Mouse (Mus musculus) bone marrow, adult 2 months (tissue): ENCODE measurements around the gene Rgl3. TPM values are rescaled to one million over a fixed set of nuclear protein-coding genes. Genes with fewer than 3 reads are reported as not detected.
A peak's percentile ranks its signal among the peaks of the same experiment; 100 is the strongest.

Experiments
- H3K27ac ChIP-seq: fragments of 200-500 bp; 2 replicates; pipeline ENCODE4 v1.5.1; 2012; ENCODE audit warnings: low read depth, mild to moderate bottlenecking, control low read depth, inconsistent platforms, low read length; ENCODE audit not compliant: control insufficient read depth, poor library complexity, insufficient read depth
- H3K4me1 ChIP-seq: fragments of 200-500 bp; 2 replicates; pipeline ENCODE4 v1.6.1; 2011; ENCODE audit warnings: low read length; ENCODE audit not compliant: control insufficient read depth, insufficient read depth
- H3K4me3 ChIP-seq: fragments of 200-500 bp; replicated peaks from 2 replicates; pipeline ENCODE3; 2011; ENCODE audit warnings: mild to moderate bottlenecking, low read depth, low read length, control low read depth; ENCODE audit not compliant: control insufficient read depth
- CTCF ChIP-seq: fragments of 200-500 bp; IDR thresholded peaks from 2 replicates; pipeline ENCODE4 v1.5.1; 2011; ENCODE audit warnings: low read length, control low read depth; ENCODE audit not compliant: control insufficient read depth, insufficient read depth
- POLR2A ChIP-seq: fragments of 200-500 bp; IDR thresholded peaks from 2 replicates; pipeline ENCODE4 v1.6.1; 2011; ENCODE audit warnings: low read depth, mild to moderate bottlenecking, control low read depth, low read length, borderline replicate concordance; ENCODE audit not compliant: control insufficient read depth
- WGBS: fragments of 180-500 bp; shearing (Covaris S2); methylation state at CpG from one replicate; pipeline ENCODE4 v1.1.7; 2018; 5-methylcytosine and 5-hydroxymethylcytosine counted together
- polyA plus RNA-seq: library from polyadenylated mRNA; stranded (reverse); fragments of >200 nt; gene quantifications from 2 replicates; pipeline ENCODE4 v1.2.4, GENCODE M21; 2011; ENCODE audit warnings: low replicate concordance; ENCODE audit not compliant: missing spikeins, insufficient read depth, insufficient read length

The Rgl3 gene
- polyA plus RNA-seq, 1 experiment: 5.0 TPM

GRCm38 (mm10) chr9:21969304-21969703 lies 19.9 kb downstream of the Rgl3 start:
- TF ChIP-seq CTCF: no peak
- 50% methylated on average over 4 of the region's 4 CpGs for WGBS
- no peak overlapping the region for H3K4me3 ChIP-seq

DNA sequence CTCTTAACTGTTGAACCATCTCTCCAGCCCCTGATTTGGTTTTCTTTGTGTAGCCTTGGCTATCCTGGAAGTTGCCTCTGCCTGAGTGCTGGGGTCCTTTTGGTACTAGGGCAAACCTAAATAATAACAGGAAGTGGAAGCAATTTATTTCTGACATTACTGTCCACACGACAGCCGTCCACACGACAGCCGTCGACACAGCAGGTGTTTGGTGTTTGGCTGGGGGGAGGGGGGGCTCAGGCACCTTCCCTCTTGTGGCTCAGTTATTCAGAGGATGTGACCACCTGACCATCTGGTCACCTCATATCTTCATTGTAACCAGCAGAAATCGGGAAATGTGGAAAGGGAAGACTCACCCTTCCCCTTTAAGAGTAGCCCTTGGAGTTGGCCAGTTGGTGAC lies 20.4 kb downstream of the Rgl3 start:
- WGBS: 15% methylated on average over 6 of the region's 6 CpGs
- TF ChIP-seq CTCF (no peak), POLR2A (no peak)
- H3K4me3 ChIP-seq: no peak overlapping the region
- no peaks in the 10 kb centered on the region; the same call in 1 of the 2 replicates for H3K4me1 ChIP-seq
- H3K27ac ChIP-seq: no peak overlapping the region

More at GRCm38 (mm10) chr9:21969304-21969703, 19.9 kb downstream of the Rgl3 start:
- H3K4me1 ChIP-seq: no peaks in the 10 kb centered on the region; the same call in 1 of the 2 replicates
- no peak overlapping the region for H3K27ac ChIP-seq

DNA sequence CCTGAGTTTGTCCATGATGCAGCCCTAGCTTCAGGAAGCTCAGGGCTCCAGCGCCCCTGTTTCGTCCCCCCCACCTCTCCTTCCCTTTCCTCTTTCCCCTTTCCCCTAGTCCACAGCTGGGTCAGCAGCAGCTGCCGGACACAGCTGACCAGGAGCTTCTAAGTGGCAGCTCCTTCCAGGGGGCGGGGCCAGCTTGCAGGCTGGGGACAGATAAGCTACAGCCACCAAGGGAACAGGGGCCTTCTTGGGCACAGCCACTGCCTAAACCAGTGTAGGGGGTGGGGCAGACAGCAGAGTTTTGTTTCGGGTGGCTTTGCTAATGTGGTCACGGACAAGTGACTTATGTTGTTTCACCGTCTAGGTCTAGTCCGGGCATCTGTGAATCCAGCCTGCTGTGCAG lies 25.8 kb downstream of the Rgl3 start, which contains the start of gene Epor:
Epor (minus strand) TSS at position 90 of the 400 bp plus-strand sequence.
- H3K27ac ChIP-seq: peak within 1 kb of the TSS; percentile 55
- no peaks in the 10 kb centered on the region; the same call in 1 of the 2 replicates for H3K4me1 ChIP-seq
- peak within 1 kb of the TSS; percentile 67 for H3K4me3 ChIP-seq
- WGBS: 27% methylated on average over 8 of the region's 8 CpGs
- TF ChIP-seq POLR2A (peak; percentile 70; the same call in 1 of the 2 replicates), CTCF (no peak)

DNA sequence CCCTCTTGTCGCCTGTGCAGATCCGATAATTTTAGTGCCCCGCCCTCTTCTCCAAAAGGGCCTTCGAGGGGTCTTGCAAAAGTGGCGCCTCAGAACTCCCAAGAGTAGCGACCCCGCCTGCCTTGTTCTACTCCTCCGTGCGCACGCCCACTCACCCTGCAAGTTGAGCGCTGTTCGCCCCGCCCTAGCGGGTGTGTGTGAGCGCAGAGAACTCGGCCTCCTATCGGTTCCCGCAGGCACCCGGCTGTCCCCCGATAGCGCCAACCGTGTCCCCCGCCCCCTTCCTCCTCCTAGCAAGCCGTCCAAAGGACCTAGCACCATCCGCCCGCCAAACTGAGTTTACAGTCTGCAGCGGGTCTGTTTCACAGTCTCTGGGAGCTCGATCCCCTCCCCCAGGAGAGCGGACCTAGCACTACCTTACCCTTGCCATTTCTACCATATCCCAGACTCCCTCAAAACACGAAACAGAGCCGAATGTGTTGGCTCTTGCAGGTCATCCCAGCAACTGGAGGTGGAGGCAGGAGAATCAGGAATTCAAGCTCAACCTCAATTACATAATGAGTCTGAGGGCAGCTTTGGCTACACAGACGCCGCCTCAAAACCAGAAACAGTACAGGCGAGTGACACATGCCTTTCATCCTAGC lies 26.7 kb downstream of the Rgl3 start:
- Histone ChIP-seq H3K4me3 (peak overlapping the region; percentile 67), H3K4me1 (no peaks in the 10 kb centered on the region; the same call in 1 of the 2 replicates), H3K27ac (peak overlapping the region; percentile 75)
- TF ChIP-seq POLR2A (peak; percentile 75), CTCF (no peak)
- 5% methylated on average over 34 of the region's 34 CpGs for WGBS

DNA sequence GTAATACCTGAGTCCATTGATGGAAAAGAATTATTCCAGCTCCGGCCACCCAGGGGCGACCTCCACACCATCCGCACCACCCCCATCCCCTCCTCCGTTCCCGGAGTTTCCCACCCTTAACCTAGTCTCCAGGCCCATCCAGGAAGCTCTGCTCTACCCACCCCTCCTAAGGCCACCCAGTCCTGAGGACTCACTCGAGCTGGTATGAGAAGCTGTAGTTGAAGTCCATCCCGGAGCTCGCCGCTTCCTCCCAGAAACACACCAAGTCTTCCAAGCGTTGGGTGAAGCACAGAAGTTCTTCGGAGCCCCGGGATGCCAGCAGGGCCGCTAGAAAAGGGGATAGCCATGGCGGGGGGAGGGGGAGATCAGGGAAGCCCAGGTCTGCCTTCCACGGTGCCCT lies 27.2 kb downstream of the Rgl3 start:
- H3K4me3 ChIP-seq: peak overlapping the region; percentile 67
- TF ChIP-seq CTCF (no peak), POLR2A (no peak)
- no peaks in the 10 kb centered on the region; the same call in 1 of the 2 replicates for H3K4me1 ChIP-seq
- peak overlapping the region; percentile 75 for H3K27ac ChIP-seq
- WGBS: 3% methylated on average over 15 of the region's 15 CpGs

GRCm38 (mm10) chr9:21961366-21961980 lies 27.8 kb downstream of the Rgl3 start:
- Histone ChIP-seq H3K27ac (peak overlapping the region; percentile 75; the same call in 1 of the 2 replicates), H3K4me1 (no peaks in the 10 kb centered on the region; the same call in 1 of the 2 replicates), H3K4me3 (peak overlapping the region; percentile 67)
- TF ChIP-seq POLR2A: no peak; the same call in 1 of the 2 replicates
- TF ChIP-seq CTCF: no peak
- 4% methylated on average over 35 of the region's 35 CpGs for WGBS

- Histone ChIP-seq H3K27ac (no peak overlapping the region), H3K4me3 (no peak overlapping the region), H3K4me1 (no peaks in the 10 kb centered on the region; the same call in 1 of the 2 replicates)
- WGBS: 82% methylated on average over 26 of the region's 26 CpGs
- TF ChIP-seq POLR2A: no peak
- TF ChIP-seq CTCF: no peak
Observed at GRCm38 (mm10) chr9:21960558-21961208, 28.6 kb downstream of the Rgl3 start.

DNA sequence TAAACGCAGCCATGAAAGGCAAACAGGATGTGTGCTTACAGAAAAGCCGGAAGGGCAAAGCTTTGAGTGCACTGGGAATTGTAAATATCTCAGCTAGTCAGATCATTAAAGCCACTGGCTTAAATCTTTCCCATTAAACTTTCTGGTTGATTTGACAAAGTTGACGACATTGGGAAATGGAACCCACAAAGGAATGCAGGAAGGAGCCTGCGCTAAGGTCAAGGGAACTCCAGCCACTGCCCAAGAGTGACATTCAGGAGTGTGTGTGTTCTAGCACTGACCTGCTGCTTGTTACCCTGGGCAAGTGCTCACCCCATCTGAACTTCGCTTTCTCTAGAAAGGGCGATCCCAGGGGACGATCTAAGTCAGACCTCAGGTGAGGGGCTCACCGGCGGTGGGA lies 29.1 kb downstream of the Rgl3 start:
- WGBS: 90% methylated on average over 9 of the region's 9 CpGs
- Histone ChIP-seq H3K27ac (no peak overlapping the region), H3K4me3 (no peak overlapping the region), H3K4me1 (no peaks in the 10 kb centered on the region; the same call in 1 of the 2 replicates)
- TF ChIP-seq CTCF (no peak), POLR2A (no peak)
